Comparison of ENCODE assay signal across 27 mouse cellular contexts in the genomic region with DNA sequence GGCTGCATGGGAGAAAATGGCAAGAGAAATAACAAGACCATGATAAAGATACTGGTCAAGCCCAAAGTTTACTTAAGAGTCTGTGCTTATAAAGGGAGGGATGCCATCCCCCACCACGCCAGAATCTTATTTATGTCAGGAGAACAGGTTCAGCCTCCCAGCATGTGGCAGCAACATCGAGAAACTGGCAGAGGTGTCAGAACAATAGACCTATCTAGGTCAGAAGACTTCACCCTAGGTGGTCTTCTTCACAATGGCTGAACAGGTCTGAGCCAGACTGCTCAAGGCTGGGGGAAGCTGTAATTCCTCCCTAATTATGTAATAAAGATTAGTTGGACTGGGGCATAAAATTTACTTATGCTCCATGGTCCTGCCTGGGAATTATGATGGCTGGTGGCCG.
DNase-seq lines count a peak whose midpoint lies in the region; ATAC-seq lines count a peak whose summit lies in the region.
"Had no signal": no experiment of that assay in that cellular context is flagged by ENCODE, and none has a peak within 500 bp of the region (broad histone marks: within the 10 kb centered on the region; RNA-seq: fewer than 3 reads in every experiment).

No protein-coding gene starts in this region.

- no peak overlapping the region for H3K27ac ChIP-seq in midbrain, embryonic 12.5 days (replicated peaks)
- no peak overlapping the region for H3K27ac ChIP-seq in midbrain, embryonic 15.5 days
- H3K27ac ChIP-seq in hindbrain, embryonic 13.5 days: no peak overlapping the region
- H3K27ac ChIP-seq in intestine, embryonic 15.5 days: no peak overlapping the region
- H3K27ac ChIP-seq: embryonic facial prominence, embryonic 12.5 days; forebrain, embryonic 12.5 days; forebrain, embryonic 15.5 days; hindbrain, embryonic 12.5 days had no signal

- DNase-seq in ES-CJ7 (ENCODE audit: low read depth, low spot score) (peak; percentile 89), ZHBTc4 (ENCODE audit: low read depth, low spot score) (peak; percentile 86)
- DNase-seq in gastrocnemius, adult 8-10 months (ENCODE audit: low spot score in 2 of 2): no peak
- DNase-seq: adrenal gland, postnatal 10 days; adrenal gland, postnatal 36 days; B cell, adult 2 months; cerebellum, adult 18-20 months; cerebellum, adult 9-10 months; cerebellum, postnatal 14 days; gastrocnemius, postnatal 14 days; heart, adult 11 months had no signal

- no peak overlapping the region for H3K4me3 ChIP-seq in midbrain, embryonic 12.5 days
- H3K4me3 ChIP-seq in midbrain, embryonic 15.5 days: no peak overlapping the region
- H3K4me3 ChIP-seq in hindbrain, embryonic 13.5 days: no peak overlapping the region
- H3K4me3 ChIP-seq in intestine, embryonic 15.5 days (replicated peaks): no peak overlapping the region
- H3K4me3 ChIP-seq: embryonic facial prominence, embryonic 12.5 days; erythroblast, embryonic 14.5 days; forebrain, embryonic 12.5 days; forebrain, embryonic 15.5 days; hindbrain, embryonic 12.5 days had no signal

- H3K36me3 ChIP-seq in midbrain, embryonic 12.5 days: no peaks in the 10 kb centered on the region
- no peaks in the 10 kb centered on the region for H3K36me3 ChIP-seq in midbrain, embryonic 15.5 days (replicated peaks)
- no peaks in the 10 kb centered on the region for H3K36me3 ChIP-seq in hindbrain, embryonic 13.5 days
- H3K36me3 ChIP-seq in intestine, embryonic 15.5 days: no peaks in the 10 kb centered on the region
- H3K36me3 ChIP-seq: embryonic facial prominence, embryonic 12.5 days; forebrain, embryonic 12.5 days; forebrain, embryonic 15.5 days; G1E; hindbrain, embryonic 12.5 days had no signal

- no peak overlapping the region for H3K4me2 ChIP-seq in midbrain, embryonic 12.5 days (replicated peaks)
- no peak overlapping the region for H3K4me2 ChIP-seq in midbrain, embryonic 15.5 days
- H3K4me2 ChIP-seq in hindbrain, embryonic 13.5 days: no peak overlapping the region
- H3K4me2 ChIP-seq in intestine, embryonic 15.5 days (replicated peaks): no peak overlapping the region
- H3K4me2 ChIP-seq: embryonic facial prominence, embryonic 12.5 days; forebrain, embryonic 12.5 days; forebrain, embryonic 15.5 days; heart, embryonic 11.5 days; hindbrain, embryonic 12.5 days had no signal

- H3K4me1 ChIP-seq in midbrain, embryonic 12.5 days: no peaks in the 10 kb centered on the region
- H3K4me1 ChIP-seq in midbrain, embryonic 15.5 days: no peaks in the 10 kb centered on the region
- no peaks in the 10 kb centered on the region for H3K4me1 ChIP-seq in hindbrain, embryonic 13.5 days (replicated peaks)
- H3K4me1 ChIP-seq in intestine, embryonic 15.5 days (replicated peaks): no peaks in the 10 kb centered on the region
- H3K4me1 ChIP-seq: embryonic facial prominence, embryonic 12.5 days; forebrain, embryonic 12.5 days; forebrain, embryonic 15.5 days; hindbrain, embryonic 12.5 days had no signal

- 30% methylated on average over 3 of the region's 3 CpGs for WGBS in midbrain, embryonic 12.5 days
- WGBS in midbrain, embryonic 15.5 days: 20% methylated on average over 3 of the region's 3 CpGs
- 29% methylated on average over 3 of the region's 3 CpGs for WGBS in hindbrain, embryonic 13.5 days
- whole genome bisulfite sequencing in intestine, embryonic 15.5 days: 43% methylated on average over 3 of the region's 3 CpGs

- no peak overlapping the region for H3K9ac ChIP-seq in midbrain, embryonic 12.5 days (replicated peaks)
- no peak overlapping the region for H3K9ac ChIP-seq in midbrain, embryonic 15.5 days
- no peak overlapping the region for H3K9ac ChIP-seq in hindbrain, embryonic 13.5 days
- H3K9ac ChIP-seq in intestine, embryonic 15.5 days: no peak overlapping the region
- H3K9ac ChIP-seq: embryonic facial prominence, embryonic 12.5 days; forebrain, embryonic 12.5 days; forebrain, embryonic 15.5 days; hindbrain, embryonic 12.5 days had no signal

- no peaks in the 10 kb centered on the region for H3K27me3 ChIP-seq in midbrain, embryonic 12.5 days
- no peaks in the 10 kb centered on the region for H3K27me3 ChIP-seq in midbrain, embryonic 15.5 days (replicated peaks)
- H3K27me3 ChIP-seq in hindbrain, embryonic 13.5 days: no peaks in the 10 kb centered on the region
- H3K27me3 ChIP-seq in intestine, embryonic 15.5 days (replicated peaks): no peaks in the 10 kb centered on the region
- H3K27me3 ChIP-seq: CH12.LX; embryonic facial prominence, embryonic 12.5 days; forebrain, embryonic 12.5 days; forebrain, embryonic 15.5 days; hindbrain, embryonic 12.5 days; Patski had no signal

- 0 out of 2 replicates have a peak, but pooled peaks have one; percentile 9 for ATAC-seq in midbrain, embryonic 12.5 days (ENCODE audit: low FRiP score, low read depth)
- ATAC-seq in midbrain, embryonic 15.5 days (replicated peaks): no peak
- ATAC-seq in hindbrain, embryonic 13.5 days (ENCODE audit: low FRiP score): no peak
- no peak for ATAC-seq in intestine, embryonic 15.5 days
- ATAC-seq: activated CD4-positive, CD25-positive, alpha-beta regulatory T cell, adult 4 months; forebrain, embryonic 15.5 days; hindbrain, embryonic 16.5 days; intestine, embryonic 16.5 days; Patski had no signal

- H3K9me3 ChIP-seq in midbrain, embryonic 12.5 days: no peaks in the 10 kb centered on the region
- no peaks in the 10 kb centered on the region for H3K9me3 ChIP-seq in midbrain, embryonic 15.5 days
- no peaks in the 10 kb centered on the region for H3K9me3 ChIP-seq in hindbrain, embryonic 13.5 days
- H3K9me3 ChIP-seq in intestine, embryonic 15.5 days: no peaks in the 10 kb centered on the region
- H3K9me3 ChIP-seq: embryonic facial prominence, embryonic 12.5 days; forebrain, embryonic 12.5 days; forebrain, embryonic 15.5 days; G1E; hindbrain, embryonic 12.5 days had no signal

Comparison
In these comparisons a context has a peak if more than half of its experiments do, and no peak if none do; other contexts are left out.
1. DNase-seq: peak in ES-CJ7 (single experiment) and ZHBTc4 (single experiment); none in gastrocnemius, adult 8-10 months (0 of 2).